14 mouse cellular contexts compared by ENCODE assay signal in the genomic region with DNA sequence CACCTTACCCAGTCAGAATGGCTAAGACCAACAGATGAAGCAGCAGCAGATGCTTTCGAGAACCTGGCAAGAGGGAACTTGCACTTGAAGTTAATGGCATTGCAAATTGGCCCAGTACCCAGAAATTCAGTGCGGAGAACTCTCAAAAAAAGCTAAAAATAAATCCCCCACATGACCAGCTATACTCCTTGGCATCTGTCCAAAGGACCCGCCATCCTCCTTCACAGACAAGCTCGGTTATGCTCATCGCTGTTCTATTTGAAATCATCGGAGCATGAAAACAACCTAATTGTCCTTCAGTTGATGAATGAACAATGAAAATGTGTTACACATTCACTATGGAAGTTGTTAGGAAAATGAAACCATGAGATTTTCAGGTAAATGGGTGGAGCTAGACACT. TPM values are rescaled to one million over a fixed set of nuclear protein-coding genes. Genes with fewer than 3 reads are reported as not detected.
A peak's percentile ranks its signal among the peaks of the same experiment; 100 is the strongest.
DNase-seq lines count a peak whose midpoint lies in the region; ATAC-seq and TF ChIP-seq lines count a peak whose summit lies in the region.
"Had no signal": no experiment of that assay in that cellular context is flagged by ENCODE, and none has a peak within 500 bp of the region (broad histone marks: within the 10 kb centered on the region; RNA-seq: fewer than 3 reads in every experiment).

No protein-coding gene starts in this region.

- DNase-seq in left cerebral cortex, postnatal 14 days (ENCODE audit: low spot score in 2 of 2) = peak; percentile 16 to 35
- no peak for DNase-seq in left cerebral cortex, postnatal 36 days (ENCODE audit: low spot score in 2 of 2)
- peak; percentile 29 for DNase-seq in MEL (ENCODE audit: low read depth, low spot score)
- no peak for DNase-seq in frontal cortex, postnatal 25 days (ENCODE audit: low spot score in 2 of 2)
- DNase-seq in testis, postnatal 14 days (ENCODE audit: low spot score) = no peak
- DNase-seq: gastrocnemius, postnatal 36 days; layer of hippocampus, postnatal 36 days; liver, embryonic 13.5 days had no signal

- WGBS in heart, embryonic 14.5 days = 24% methylated on average over 6 of the region's 6 CpGs
- WGBS in heart, embryonic 11.5 days (ENCODE audit: insufficient replicate concordance) = 59% methylated on average over 6 of the region's 6 CpGs
- 11% methylated on average over 6 of the region's 6 CpGs for WGBS in forebrain, embryonic 16.5 days

- H3K79me2 ChIP-seq in MEL (ENCODE audit: control insufficient read depth, insufficient read depth, low read length, poor library complexity) = no peaks in the 10 kb centered on the region

- H3K27me3 ChIP-seq in heart, embryonic 14.5 days (ENCODE audit: control insufficient read depth, insufficient read depth, low read length) = no peaks in the 10 kb centered on the region
- H3K27me3 ChIP-seq in heart, embryonic 11.5 days (ENCODE audit: control insufficient read depth, insufficient read depth, low read length) = no peaks in the 10 kb centered on the region
- H3K27me3 ChIP-seq in MEL (ENCODE audit: control insufficient read depth in 1 of 2, insufficient read depth in 2 of 2, low read length in 2 of 2) = peaks cover 3 to 14% of the 10 kb centered on the region in 2 experiments; a peak in 3 of 4 replicates
- no peaks in the 10 kb centered on the region for H3K27me3 ChIP-seq in forebrain, embryonic 16.5 days (replicated peaks; ENCODE audit: control insufficient read depth, insufficient read depth, low read length)
- H3K27me3 ChIP-seq: liver, embryonic 13.5 days; neural tube, embryonic 13.5 days had no signal

- ATAC-seq in heart, embryonic 14.5 days (ENCODE audit: insufficient number of reproducible peaks, insufficient read depth, low FRiP score, low read depth) = no peak
- no peak for ATAC-seq in heart, embryonic 11.5 days (replicated peaks; ENCODE audit: insufficient number of reproducible peaks, low FRiP score, low TSS enrichment)
- ATAC-seq in forebrain, embryonic 16.5 days = peak; percentile 50

- H3K9ac ChIP-seq in heart, embryonic 14.5 days (ENCODE audit: low read length) = 0 out of 2 replicates have a peak overlapping the region, but pooled peaks have one; percentile 17
- no peak overlapping the region for H3K9ac ChIP-seq in heart, embryonic 11.5 days (ENCODE audit: low read depth, low read length)
- no peak overlapping the region for H3K9ac ChIP-seq in MEL (ENCODE audit: control insufficient read depth, low read depth, low read length, poor library complexity, severe bottlenecking)
- no peak overlapping the region for H3K9ac ChIP-seq in forebrain, embryonic 16.5 days (replicated peaks; ENCODE audit: low read depth, low read length)
- H3K9ac ChIP-seq: liver, embryonic 13.5 days; neural tube, embryonic 13.5 days had no signal

- no peak for TF ChIP-seq RAD21 in MEL (IDR thresholded peaks at IDR 0.05; ENCODE audit: low read depth, low read length)

- peak overlapping the region; percentile 42 for H3K4me2 ChIP-seq in heart, embryonic 14.5 days (ENCODE audit: low read length)
- H3K4me2 ChIP-seq in heart, embryonic 11.5 days = no peak overlapping the region
- H3K4me2 ChIP-seq in forebrain, embryonic 16.5 days (ENCODE audit: low read length) = 0 out of 2 replicates have a peak overlapping the region, but pooled peaks have one; percentile 16
- H3K4me2 ChIP-seq: liver, embryonic 13.5 days; neural tube, embryonic 13.5 days had no signal

- H3K4me3 ChIP-seq in heart, embryonic 14.5 days (ENCODE audit: control insufficient read depth in 1 of 2, insufficient read depth in 1 of 2, low read depth in 1 of 2, low read length in 2 of 2) = no peak overlapping the region
- no peak overlapping the region for H3K4me3 ChIP-seq in heart, embryonic 11.5 days (ENCODE audit: low read depth, low read length)
- no peak overlapping the region for H3K4me3 ChIP-seq in MEL (ENCODE audit: control insufficient read depth in 1 of 2, insufficient read depth in 1 of 2, low read depth in 2 of 2, low read length in 2 of 2)
- no peak overlapping the region for H3K4me3 ChIP-seq in forebrain, embryonic 16.5 days (replicated peaks; ENCODE audit: low read length)
- H3K4me3 ChIP-seq: liver, embryonic 13.5 days; midbrain, embryonic 10.5 days; neural tube, embryonic 13.5 days had no signal

- no peak overlapping the region for H3K27ac ChIP-seq in heart, embryonic 14.5 days (replicated peaks in 1 of 2; ENCODE audit: control insufficient read depth in 1 of 2, insufficient read depth in 1 of 2, low read depth in 2 of 2, low read length in 2 of 2)
- H3K27ac ChIP-seq in heart, embryonic 11.5 days (ENCODE audit: low read depth, low read length) = no peak overlapping the region
- H3K27ac ChIP-seq in MEL (ENCODE audit: control insufficient read depth, low read depth, low read length) = no peak overlapping the region
- no peak overlapping the region for H3K27ac ChIP-seq in forebrain, embryonic 16.5 days (ENCODE audit: low read length)
- H3K27ac ChIP-seq: kidney, postnatal 0 days; liver, embryonic 13.5 days; midbrain, embryonic 10.5 days; neural tube, embryonic 13.5 days had no signal

- no peak for TF ChIP-seq POLR2A in MEL (IDR thresholded peaks at IDR 0.05; ENCODE audit: control insufficient read depth in 1 of 2, insufficient read depth in 1 of 2, low read depth in 1 of 2, low read length in 2 of 2, poor library complexity in 1 of 2)

- no peaks in the 10 kb centered on the region for H3K36me3 ChIP-seq in heart, embryonic 14.5 days (ENCODE audit: control insufficient read depth, insufficient read depth, low read length)
- no peaks in the 10 kb centered on the region for H3K36me3 ChIP-seq in heart, embryonic 11.5 days (ENCODE audit: control insufficient read depth, insufficient read depth, low read length)
- peaks cover 0 to 2% of the 10 kb centered on the region in 2 experiments; a peak in 1 of 4 replicates for H3K36me3 ChIP-seq in MEL (ENCODE audit: control insufficient read depth in 1 of 2, insufficient read depth in 2 of 2, low read length in 2 of 2)
- no peaks in the 10 kb centered on the region for H3K36me3 ChIP-seq in forebrain, embryonic 16.5 days (ENCODE audit: control insufficient read depth, insufficient read depth)
- H3K36me3 ChIP-seq: liver, embryonic 13.5 days; midbrain, embryonic 10.5 days; neural tube, embryonic 13.5 days had no signal

- H3K9me3 ChIP-seq in heart, embryonic 14.5 days (ENCODE audit: control insufficient read depth, low read length) = no peaks in the 10 kb centered on the region
- H3K9me3 ChIP-seq in heart, embryonic 11.5 days (replicated peaks; ENCODE audit: control insufficient read depth, low read length) = no peaks in the 10 kb centered on the region
- no peaks in the 10 kb centered on the region for H3K9me3 ChIP-seq in MEL (replicated peaks; ENCODE audit: insufficient read depth, low read length)
- H3K9me3 ChIP-seq in forebrain, embryonic 16.5 days (ENCODE audit: control insufficient read depth, low read length) = no peaks in the 10 kb centered on the region
- H3K9me3 ChIP-seq: liver, embryonic 13.5 days; midbrain, embryonic 10.5 days; neural tube, embryonic 13.5 days had no signal

- intact Hi-C loops in left cerebral cortex, postnatal 14 days (cut with DNase I) = no loop called here
- intact Hi-C loops in left cerebral cortex, postnatal 36 days (cut with DNase I) = no loop called here

- TF ChIP-seq EP300 in MEL (IDR thresholded peaks at IDR 0.05; ENCODE audit: low read depth in 1 of 2, low read length in 2 of 2) = no peak

- peaks cover 0 to 8% of the 10 kb centered on the region in 2 experiments; a peak in 2 of 4 replicates for H3K4me1 ChIP-seq in heart, embryonic 14.5 days (ENCODE audit: control insufficient read depth in 2 of 2, insufficient read depth in 2 of 2, low read length in 2 of 2)
- no peaks in the 10 kb centered on the region for H3K4me1 ChIP-seq in heart, embryonic 11.5 days (ENCODE audit: control insufficient read depth, insufficient read depth, low read length)
- H3K4me1 ChIP-seq in MEL (ENCODE audit: control insufficient read depth in 1 of 2, insufficient read depth in 2 of 2, low read length in 2 of 2) = peaks cover 0 to 7% of the 10 kb centered on the region in 2 experiments; a peak in 2 of 4 replicates
- H3K4me1 ChIP-seq in forebrain, embryonic 16.5 days (replicated peaks; ENCODE audit: control insufficient read depth, insufficient read depth, low read length) = peaks cover 15% of the 10 kb centered on the region
- H3K4me1 ChIP-seq: liver, embryonic 13.5 days had no signal

- no peak for TF ChIP-seq CTCF in MEL (IDR thresholded peaks at IDR 0.05 in 2 of 3, conservative IDR thresholded peaks at IDR 0.05 in 1 of 3; ENCODE audit: control insufficient read depth in 1 of 3, insufficient read depth in 1 of 3, low read depth in 2 of 3, low read length in 3 of 3, poor library complexity in 1 of 3, severe bottlenecking in 1 of 3)

TF ChIP-seq in MEL, 35 proteins besides CTCF, POLR2A, EP300 and RAD21:
- TF ChIP-seq MAX (IDR thresholded peaks at IDR 0.05; ENCODE audit: low read length) (no peak), POLR2AphosphoS2 (IDR thresholded peaks at IDR 0.05; ENCODE audit: low read length) (no peak), E2F4 (IDR thresholded peaks at IDR 0.05; ENCODE audit: borderline replicate concordance, low read depth, low read length) (no peak), USF2 (IDR thresholded peaks at IDR 0.05; ENCODE audit: borderline replicate concordance in 1 of 2, insufficient read depth in 1 of 2, low read depth in 1 of 2, low read length in 2 of 2) (no peak), JUND (IDR thresholded peaks at IDR 0.05; ENCODE audit: low read depth, low read length) (no peak), ZMIZ1 (IDR thresholded peaks at IDR 0.05; ENCODE audit: low read depth, low read length) (no peak), TAL1 (IDR thresholded peaks at IDR 0.05; ENCODE audit: low read length) (no peak), MAFK (IDR thresholded peaks at IDR 0.05; ENCODE audit: borderline replicate concordance, low read depth, low read length) (no peak), CHD2 (IDR thresholded peaks at IDR 0.05; ENCODE audit: low read length) (no peak), MYB (IDR thresholded peaks at IDR 0.05; ENCODE audit: low read depth, low read length) (no peak), BHLHE40 (IDR thresholded peaks at IDR 0.05; ENCODE audit: borderline replicate concordance, low read depth, low read length) (no peak)
TF ChIP-seq in MEL: peak in this region for 0.

RNA-seq across cellular contexts. Expression of gene Usp3, which starts 58.4 kb away (rescaled TPM):
- polyA plus RNA-seq in heart, embryonic 14.5 days (2014; fragmentation: Nextera tagmentation; extraction: Ambion mirVana) = 39.9 and 51.7 TPM in 2 replicates
- 45.0 and 47.6 TPM in 2 replicates for polyA plus RNA-seq in heart, embryonic 11.5 days (2014; fragmentation: Nextera tagmentation; extraction: Ambion mirVana)
- 10 to 100 TPM; 20.2 to 27.1 TPM for total RNA-seq in left cerebral cortex, postnatal 14 days (2021)
- total RNA-seq in left cerebral cortex, postnatal 36 days (2021) = 10 to 100 TPM; 33.5 to 36.8 TPM
- 9.8 and 11.7 TPM in 2 replicates for total RNA-seq in MEL (2012; rRNA removed)
- 100 to 1,000 TPM in 1 of 2 experiments, 10 to 100 TPM in 1; 22.0 to 534 TPM for polyA plus RNA-seq in MEL (2012; ENCODE audit: insufficient read depth in 1 of 2, insufficient read length in 2 of 2, low read depth in 1 of 2, low replicate concordance in 2 of 2, missing spikeins in 1 of 2)
- polyA plus RNA-seq in forebrain, embryonic 16.5 days (2015; fragmentation: Nextera tagmentation; extraction: Ambion mirVana) = 93.0 and 110 TPM in 2 replicates

Comparison
In these comparisons a context has a peak if more than half of its experiments do, and no peak if none do; other contexts are left out.
1. DNase-seq: peak in left cerebral cortex, postnatal 14 days (2 of 2) and MEL (single experiment); none in left cerebral cortex, postnatal 36 days (0 of 2), frontal cortex, postnatal 25 days (0 of 2) and testis, postnatal 14 days (single experiment).